Mouse (Mus musculus): ENCODE data around the gene Ebf1.

Gene Ebf1

GRCm38 (mm10) chr11:44852921-44853320 is 235.8 kb downstream of the Ebf1 start:
- no peak for DNase-seq

DNA sequence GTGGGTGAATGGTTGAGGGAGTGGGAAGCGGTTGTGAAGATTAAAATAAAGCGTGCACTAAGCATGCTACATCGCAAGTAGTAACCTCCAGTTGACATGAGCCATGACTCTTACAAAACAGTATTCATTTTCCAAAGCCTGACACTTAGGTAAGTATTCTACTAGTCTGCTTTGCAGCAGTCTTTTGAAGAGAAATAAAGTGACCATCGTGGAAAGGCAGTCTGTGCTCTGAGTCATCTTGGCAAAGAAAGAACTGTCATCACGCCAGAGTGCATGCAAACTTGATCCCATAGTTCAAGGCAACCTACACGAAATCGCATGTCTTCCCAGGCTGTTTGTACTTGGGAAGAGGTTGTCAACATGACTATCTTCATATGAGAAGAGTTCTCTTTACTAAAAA is 237.4 kb downstream of the Ebf1 start:
- no peak for DNase-seq

GRCm38 (mm10) chr11:44861108-44861507 is 244.0 kb downstream of the Ebf1 start:
- no peak for DNase-seq

- DNase-seq, result no peak
Measured at GRCm38 (mm10) chr11:44863910-44864309, 246.8 kb downstream of the Ebf1 start.

- DNase-seq, result no peak
Measured at GRCm38 (mm10) chr11:44866476-44867149, 249.5 kb downstream of the Ebf1 start.

DNA sequence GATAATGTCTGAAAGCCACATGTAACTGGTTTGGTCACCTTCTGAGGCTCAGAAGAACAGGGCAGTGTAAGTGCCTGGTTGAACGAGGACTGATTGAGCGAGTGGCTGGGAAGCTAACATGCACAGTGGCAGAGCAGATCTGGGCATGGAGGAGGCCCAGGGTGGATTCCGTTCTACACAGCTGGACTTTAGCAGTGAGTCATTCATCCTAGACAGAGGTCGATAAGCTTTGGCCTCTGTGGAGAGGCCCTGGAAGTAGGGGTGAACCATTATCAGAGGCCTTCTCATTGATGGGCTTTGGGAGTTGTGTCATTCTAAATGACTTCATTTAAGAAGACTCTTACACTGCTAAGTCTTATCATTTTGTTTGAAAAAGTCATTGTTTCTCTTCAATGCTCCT is 250.3 kb downstream of the Ebf1 start:
- no peak for DNase-seq

DNA sequence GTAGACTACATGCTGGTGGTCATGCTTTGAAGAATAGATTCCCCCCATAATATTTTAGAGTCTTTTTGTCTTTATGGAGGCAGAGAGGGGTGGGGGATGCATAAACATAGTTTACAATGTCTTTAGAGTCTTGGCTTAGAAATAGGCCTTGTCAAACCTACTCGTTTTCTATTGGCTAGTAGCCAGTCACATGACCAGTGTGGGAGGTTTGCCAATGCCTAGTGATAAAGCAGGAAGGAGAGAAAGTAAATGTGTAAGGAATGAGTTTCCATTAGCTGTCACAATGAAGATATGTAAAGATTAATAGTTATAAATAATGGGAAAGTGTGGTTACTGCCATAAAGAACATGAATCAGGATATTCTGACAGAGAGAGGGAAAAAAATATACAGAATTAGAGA is 256.8 kb downstream of the Ebf1 start:
- no peak for DNase-seq

DNA sequence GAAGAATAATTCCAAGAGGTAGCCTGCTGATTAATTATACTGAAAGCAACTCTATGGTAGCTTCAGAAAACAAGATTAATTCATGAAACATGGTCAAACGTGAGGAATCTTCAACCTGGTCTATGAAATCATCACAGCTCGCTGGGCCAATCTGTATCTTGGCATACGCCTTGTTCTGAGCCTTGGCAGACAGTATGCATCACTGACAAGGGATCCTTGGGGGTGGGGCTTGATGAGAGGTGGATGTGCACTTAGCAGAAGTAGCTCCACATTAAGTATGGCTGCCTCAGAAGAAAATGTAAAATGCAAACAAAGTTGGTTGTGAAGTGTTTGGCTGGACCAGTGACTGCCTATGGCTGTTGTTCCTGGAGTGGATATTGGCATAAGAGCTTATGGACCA is 258.1 kb downstream of the Ebf1 start:
- DNase-seq, result no peak

GRCm38 (mm10) chr11:44881056-44881683 is 264.1 kb downstream of the Ebf1 start:
- DNase-seq, result no peak

- no peak for DNase-seq
Measured at GRCm38 (mm10) chr11:44882476-44882970, 265.4 kb downstream of the Ebf1 start.

GRCm38 (mm10) chr11:44884337-44884736 is 267.2 kb downstream of the Ebf1 start:
- no peak for DNase-seq

- DNase-seq, result no peak
Measured at GRCm38 (mm10) chr11:44886897-44887296, 269.8 kb downstream of the Ebf1 start.

DNA sequence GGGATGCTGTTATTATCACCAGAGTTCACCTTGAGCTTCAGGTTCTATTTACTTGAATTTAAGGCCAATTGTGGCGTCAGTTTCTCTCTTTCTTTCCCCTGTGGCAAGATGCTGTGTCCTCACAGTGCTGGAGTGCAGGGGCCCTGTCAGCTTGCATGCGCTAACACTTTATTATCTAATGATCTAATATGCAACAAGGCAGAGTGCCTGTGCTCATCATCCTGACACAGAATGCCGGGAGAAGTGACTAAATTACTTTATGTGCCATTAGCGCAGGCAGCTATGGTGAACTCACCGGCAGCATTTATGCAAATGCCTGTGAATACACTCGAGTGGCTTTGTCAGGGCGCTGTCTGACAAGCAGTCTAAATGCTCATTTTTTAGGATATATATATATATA is 270.6 kb downstream of the Ebf1 start:
- no peak for DNase-seq

- no peak for DNase-seq
Measured at GRCm38 (mm10) chr11:44888390-44888789, 271.3 kb downstream of the Ebf1 start.

- DNase-seq, result peak; percentile 22
Measured at GRCm38 (mm10) chr11:44892814-44893521, 275.9 kb downstream of the Ebf1 start.

DNA sequence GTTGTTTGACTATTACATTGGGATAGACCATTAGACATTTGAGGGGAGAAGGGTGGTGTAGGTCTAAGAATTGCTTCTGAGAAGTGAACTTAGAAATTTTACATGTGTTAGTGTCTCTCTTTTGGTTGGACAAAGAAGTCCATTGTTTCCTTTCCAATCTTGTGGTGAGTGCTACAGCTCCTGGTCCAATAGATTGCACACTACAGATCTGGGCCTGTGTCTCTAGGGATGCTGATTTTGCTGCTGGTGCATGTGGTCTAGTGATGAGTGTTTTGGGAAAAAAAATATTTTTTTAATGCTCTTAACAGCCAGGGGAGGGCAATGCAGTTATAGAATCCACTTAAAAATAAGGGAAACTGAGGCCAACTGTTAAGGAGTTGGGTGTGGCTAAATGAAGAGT is 276.9 kb downstream of the Ebf1 start:
- DNase-seq, result no peak

DNA sequence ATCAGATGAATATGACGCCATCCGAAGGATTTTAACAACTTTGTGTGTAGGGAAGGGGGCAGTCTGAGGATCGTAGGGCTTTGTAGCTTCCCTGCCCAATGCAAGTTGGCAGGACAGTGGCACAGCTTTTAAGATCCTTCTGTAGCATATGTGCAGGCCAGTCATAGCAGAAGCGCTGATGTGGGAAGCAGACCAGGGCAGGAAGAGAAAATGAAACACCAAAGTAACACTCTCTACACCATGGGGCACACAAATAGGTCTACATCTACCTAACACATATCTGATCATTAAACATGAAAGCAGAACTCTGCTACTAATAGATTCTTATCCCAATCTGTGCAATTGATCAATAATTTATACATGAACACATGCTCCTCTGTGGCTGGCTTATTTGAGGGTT is 277.7 kb downstream of the Ebf1 start:
- DNase-seq, result no peak

GRCm38 (mm10) chr11:44895893-44896292 is 278.8 kb downstream of the Ebf1 start:
- DNase-seq, result no peak

- DNase-seq, result no peak
Measured at GRCm38 (mm10) chr11:44897140-44897665, 280.1 kb downstream of the Ebf1 start.

- no peak for DNase-seq
Measured at GRCm38 (mm10) chr11:44899554-44899953, 282.4 kb downstream of the Ebf1 start.

- no peak for DNase-seq
Measured at GRCm38 (mm10) chr11:44899965-44900364, 282.8 kb downstream of the Ebf1 start.

- no peak for DNase-seq
Measured at GRCm38 (mm10) chr11:44900496-44900895, 283.4 kb downstream of the Ebf1 start.

DNA sequence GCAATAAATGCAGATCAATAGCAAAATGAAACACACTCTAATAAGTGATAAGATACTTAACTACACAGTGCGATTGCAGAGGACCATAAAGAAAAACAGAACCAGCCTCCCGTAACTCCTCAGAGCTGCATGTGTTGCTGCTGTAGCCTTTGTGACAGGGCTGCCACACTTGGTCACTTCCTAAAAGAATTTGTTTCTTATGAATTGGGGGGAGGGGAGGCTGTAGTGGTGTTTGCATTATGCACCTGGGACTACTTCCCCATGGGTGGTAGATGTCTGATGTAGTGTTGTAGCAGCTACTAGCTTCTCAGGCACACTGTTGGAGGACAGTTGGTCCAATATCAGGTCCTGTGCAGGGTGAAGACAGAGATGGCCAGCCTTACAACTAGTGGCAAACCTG is 284.6 kb downstream of the Ebf1 start:
- no peak for DNase-seq

DNA sequence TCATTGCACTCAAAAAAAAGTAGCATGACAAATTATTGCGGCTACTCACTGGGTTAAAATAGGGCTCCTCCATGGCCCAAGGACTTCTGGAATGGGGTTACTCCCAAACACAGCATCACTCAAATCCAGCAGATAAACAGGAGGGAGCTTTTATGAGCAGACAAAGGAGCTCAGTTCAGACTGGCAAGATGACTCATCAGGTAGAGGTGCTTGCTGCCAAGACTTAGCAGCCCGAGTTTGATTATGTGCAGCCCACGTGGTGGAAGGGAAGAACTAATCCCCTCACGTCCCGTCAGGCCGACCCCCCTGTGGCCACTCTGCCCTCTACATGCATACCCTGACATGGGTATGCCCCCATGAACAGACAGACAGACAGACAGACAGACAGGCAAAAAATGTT is 285.0 kb downstream of the Ebf1 start:
- no peak for DNase-seq

All from kidney, adult 18-20 months (tissue).